Mouse (Mus musculus) liver, postnatal 0 days (tissue): Measurements from ENCODE around the gene Nepn.

Experiments used
- CTCF ChIP-seq: sonication (generic); IDR thresholded peaks from 2 replicates; pipeline ENCODE4 v1.5.1; 2016; ENCODE audit warnings: antibody characterized with exemption, low read depth
- EP300 ChIP-seq: IDR thresholded peaks from 2 replicates; pipeline ENCODE4 v1.6.1; 2016; ENCODE audit warnings: antibody characterized with exemption, low read depth, mild to moderate bottlenecking

GRCm38 (mm10) chr10:52358467-52358866, 30.3 kb upstream of the Nepn start, which contains the start of gene Gm26741:
- TF ChIP-seq CTCF, result no peak
- TF ChIP-seq EP300, result no peak
